Mouse (Mus musculus): Measurements from ENCODE around the gene Rsg1. TPM values are rescaled to one million over a fixed set of nuclear protein-coding genes. Genes with fewer than 3 reads are reported as not detected.

Rsg1 gene
- polyA plus RNA-seq, 1 experiment from 2014 or later: 2.0 TPM

Other genes starting within 250 kb of the Rsg1 start
- gene Atp13a2, start 227.1 kb upstream of the Rsg1 start, polyA plus RNA-seq (2016; fragmentation: Nextera tagmentation; extraction: Ambion mirVana): 33.1 and 35.6 TPM in 2 replicates
- gene Mfap2, start 203.5 kb upstream of the Rsg1 start, polyA plus RNA-seq (2016; fragmentation: Nextera tagmentation; extraction: Ambion mirVana): 245 and 246 TPM in 2 replicates
- 6.3 and 6.7 TPM in 2 replicates for gene Crocc, start 153.4 kb upstream of the Rsg1 start, polyA plus RNA-seq (2016; fragmentation: Nextera tagmentation; extraction: Ambion mirVana)
- 43.2 and 44.3 TPM in 2 replicates for gene Necap2, start 135.6 kb upstream of the Rsg1 start, polyA plus RNA-seq (2016; fragmentation: Nextera tagmentation; extraction: Ambion mirVana)
- not detected in 2 replicates for gene Spata21, start 125.6 kb upstream of the Rsg1 start, polyA plus RNA-seq (2016; fragmentation: Nextera tagmentation; extraction: Ambion mirVana)
- gene Szrd1, start 74.2 kb upstream of the Rsg1 start, polyA plus RNA-seq (2016; fragmentation: Nextera tagmentation; extraction: Ambion mirVana): 32.9 and 33.4 TPM in 2 replicates
- 18.2 and 20.0 TPM in 2 replicates for gene Fbxo42, start 66.0 kb upstream of the Rsg1 start, polyA plus RNA-seq (2016; fragmentation: Nextera tagmentation; extraction: Ambion mirVana)
- gene Arhgef19, start 25.5 kb downstream of the Rsg1 start, polyA plus RNA-seq (2016; fragmentation: Nextera tagmentation; extraction: Ambion mirVana): 2.6 and 3.1 TPM in 2 replicates
- gene Epha2, start 87.3 kb downstream of the Rsg1 start, polyA plus RNA-seq (2016; fragmentation: Nextera tagmentation; extraction: Ambion mirVana): 5.3 and 6.1 TPM in 2 replicates
- gene Fam131c, start 154.3 kb downstream of the Rsg1 start, polyA plus RNA-seq (2016; fragmentation: Nextera tagmentation; extraction: Ambion mirVana): 0.93 and 1.1 TPM in 2 replicates
- gene Clcnka, start 184.8 kb downstream of the Rsg1 start, polyA plus RNA-seq (2016; fragmentation: Nextera tagmentation; extraction: Ambion mirVana): 0.06 and 0.15 TPM in 2 replicates
- 0.78 and 1.2 TPM in 2 replicates for gene Clcnkb, start 202.1 kb downstream of the Rsg1 start, polyA plus RNA-seq (2016; fragmentation: Nextera tagmentation; extraction: Ambion mirVana)
- 186 and 208 TPM in 2 replicates for gene Hspb7, start 206.8 kb downstream of the Rsg1 start, polyA plus RNA-seq (2016; fragmentation: Nextera tagmentation; extraction: Ambion mirVana)
- not detected in 2 replicates for gene Srarp, start 222.1 kb downstream of the Rsg1 start, polyA plus RNA-seq (2016; fragmentation: Nextera tagmentation; extraction: Ambion mirVana)
- 24.9 and 25.3 TPM in 2 replicates for gene Zbtb17, start 230.7 kb downstream of the Rsg1 start, polyA plus RNA-seq (2016; fragmentation: Nextera tagmentation; extraction: Ambion mirVana)

Measured in heart, embryonic 12.5 days (tissue).